Mouse (Mus musculus): ENCODE results near the gene Casc3. TPM values are rescaled to one million over a fixed set of nuclear protein-coding genes. Genes with fewer than 3 reads are reported as not detected.
"Not testable (repeated sequence)": the region's sequence is repeated elsewhere in the genome, so short reads cannot be mapped to it uniquely, and the experiment has no call there.

Gene Casc3
- polyA plus RNA-seq, 1 experiment from 2014 or later = 23.1 TPM

DNA sequence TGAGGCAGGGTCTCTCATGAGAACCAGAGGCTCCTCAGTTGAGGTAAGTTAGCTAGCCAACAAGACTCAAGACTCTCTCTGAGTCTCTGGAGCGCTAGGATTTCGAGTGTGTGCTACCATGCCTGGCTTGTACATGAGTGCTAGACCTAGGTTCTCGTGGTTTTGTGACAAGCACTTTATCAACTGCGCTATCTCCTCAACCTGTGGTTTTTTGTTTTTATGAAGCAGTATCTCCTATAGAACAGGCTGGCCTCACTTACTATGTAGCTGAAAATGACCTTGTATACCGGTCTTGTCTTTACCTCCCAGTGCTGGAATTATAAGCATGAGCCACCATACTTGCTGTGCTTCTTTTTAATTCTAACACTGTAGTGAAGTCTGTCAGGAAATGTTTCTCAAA, 16.3 kb downstream of the Casc3 start:
- no peaks in the 10 kb centered on the region for H3K4me1 ChIP-seq
- H3K4me3 ChIP-seq = no peak overlapping the region
- no peak for ATAC-seq (ENCODE audit: extremely low read depth, insufficient number of reproducible peaks, low FRiP score, low TSS enrichment)
- 89% methylated on average over 5 of the region's 5 CpGs for WGBS
- no peak overlapping the region for H3K27ac ChIP-seq (replicated peaks)
- H3K9ac ChIP-seq = no peak overlapping the region
- no peak overlapping the region for H3K4me2 ChIP-seq
- H3K27me3 ChIP-seq (replicated peaks) = no peaks in the 10 kb centered on the region
- peaks cover 100% of the 10 kb centered on the region for H3K36me3 ChIP-seq
- H3K9me3 ChIP-seq = no peaks in the 10 kb centered on the region

DNA sequence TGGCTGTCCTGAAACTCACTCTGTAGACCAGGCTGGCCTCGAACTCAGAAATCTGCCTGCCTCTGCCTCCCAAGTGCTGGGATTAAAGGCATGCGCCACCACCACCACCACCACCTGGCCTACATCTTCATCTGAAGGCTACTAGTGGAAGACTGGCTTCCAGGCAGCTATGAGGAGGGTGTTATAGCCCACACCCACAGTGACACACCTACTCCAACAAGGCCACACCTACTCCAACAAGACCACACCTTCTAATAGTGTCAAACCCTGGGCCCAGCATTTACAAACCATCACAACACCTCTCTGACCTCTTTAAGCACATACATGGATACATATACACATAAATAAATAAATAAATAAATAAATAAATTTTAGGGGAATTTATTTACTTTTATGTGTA, 21.4 kb downstream of the Casc3 start:
- not testable (repeated sequence) for H3K4me2 ChIP-seq; H3K9ac ChIP-seq; H3K4me3 ChIP-seq; H3K9me3 ChIP-seq; H3K27ac ChIP-seq (replicated peaks); H3K27me3 ChIP-seq (replicated peaks); H3K4me1 ChIP-seq; ATAC-seq (ENCODE audit: extremely low read depth, insufficient number of reproducible peaks, low FRiP score, low TSS enrichment)
- H3K36me3 ChIP-seq = peaks cover 98% of the 10 kb centered on the region
- WGBS = 86% methylated on average over 2 of the region's 2 CpGs

DNA sequence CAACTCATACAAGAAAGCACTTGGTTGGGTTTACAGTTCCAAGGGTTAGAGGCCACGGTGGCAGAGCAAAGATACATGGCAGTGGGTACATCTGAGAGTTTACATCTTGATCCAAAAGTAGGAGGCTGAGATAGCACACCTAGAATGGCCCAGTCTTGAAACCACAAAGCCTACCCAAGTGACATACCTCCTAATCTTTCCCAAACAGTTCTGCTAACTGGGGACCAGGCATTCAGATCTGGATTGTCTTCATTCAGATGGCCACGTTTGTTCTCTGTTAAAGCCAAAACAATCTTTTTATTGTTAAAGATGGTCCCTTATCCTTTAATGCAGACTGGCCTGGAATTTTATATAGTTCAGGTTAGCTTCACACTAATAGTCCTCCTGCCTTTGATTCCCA, 23.2 kb downstream of the Casc3 start:
- H3K4me3 ChIP-seq = no peak overlapping the region
- no peak overlapping the region for H3K27ac ChIP-seq (replicated peaks)
- no peaks in the 10 kb centered on the region for H3K9me3 ChIP-seq
- 88% methylated on average over 2 of the region's 2 CpGs for WGBS
- H3K27me3 ChIP-seq (replicated peaks) = no peaks in the 10 kb centered on the region
- H3K36me3 ChIP-seq = peaks cover 98% of the 10 kb centered on the region
- no peak overlapping the region for H3K4me2 ChIP-seq
- H3K9ac ChIP-seq = no peak overlapping the region
- no peaks in the 10 kb centered on the region for H3K4me1 ChIP-seq
- ATAC-seq (ENCODE audit: extremely low read depth, insufficient number of reproducible peaks, low FRiP score, low TSS enrichment) = no peak

DNA sequence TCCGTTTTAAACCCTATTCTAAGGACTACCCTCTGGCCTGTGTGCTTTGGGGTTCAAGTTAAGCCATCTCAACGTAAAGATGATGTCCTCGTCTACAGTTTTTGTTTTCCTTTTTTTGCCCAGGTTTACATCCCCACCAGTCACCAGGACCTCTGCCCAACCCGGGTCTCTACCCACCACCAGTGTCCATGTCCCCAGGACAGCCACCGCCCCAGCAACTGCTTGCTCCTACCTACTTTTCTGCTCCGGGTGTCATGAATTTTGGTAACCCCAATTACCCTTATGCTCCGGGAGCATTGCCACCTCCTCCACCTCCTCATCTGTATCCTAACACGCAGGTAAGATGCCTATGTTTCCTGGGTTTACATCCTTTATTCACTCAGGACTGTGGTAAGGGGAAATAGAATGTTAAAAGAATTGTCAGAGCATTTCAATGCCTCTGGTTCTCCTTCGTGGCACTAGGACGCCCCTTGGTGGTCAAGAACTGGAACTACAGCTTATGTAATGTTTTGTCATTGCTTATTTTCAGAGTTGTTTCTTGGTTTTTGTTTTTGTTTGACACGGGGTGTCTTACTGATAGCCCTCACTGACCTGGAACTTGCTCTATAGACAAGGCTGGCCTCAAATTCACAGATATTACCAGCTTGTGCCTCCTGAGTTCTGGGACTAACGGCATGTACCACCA, 24.5 kb downstream of the Casc3 start:
- WGBS = 68% methylated on average over 12 of the region's 12 CpGs
- Histone ChIP-seq H3K4me1 (no peaks in the 10 kb centered on the region), H3K9me3 (no peaks in the 10 kb centered on the region), H3K4me3 (no peak overlapping the region), H3K27me3 (replicated peaks) (no peaks in the 10 kb centered on the region), H3K36me3 (peaks cover 98% of the 10 kb centered on the region), H3K27ac (replicated peaks) (no peak overlapping the region), H3K4me2 (no peak overlapping the region), H3K9ac (no peak overlapping the region)
- no peak for ATAC-seq (ENCODE audit: extremely low read depth, insufficient number of reproducible peaks, low FRiP score, low TSS enrichment)

DNA sequence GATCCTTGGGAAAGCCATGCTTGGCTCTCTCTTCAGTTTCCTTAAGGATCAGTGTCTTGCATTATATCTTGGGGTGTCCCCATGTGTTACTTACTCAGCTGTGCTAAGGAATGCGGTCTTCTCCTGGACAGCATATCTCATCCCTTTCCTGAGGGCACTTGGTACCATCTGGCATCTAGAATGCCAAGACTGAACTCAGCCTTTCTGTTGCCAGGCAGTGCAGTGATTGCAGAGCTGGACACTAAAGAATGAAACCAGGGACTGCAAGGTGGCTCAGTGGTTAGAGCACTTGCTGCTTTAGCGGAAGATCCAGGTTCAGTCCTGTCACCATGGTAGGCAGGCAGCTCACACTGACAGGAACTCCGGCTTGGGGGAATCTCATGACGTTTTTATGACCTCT, 25.2 kb downstream of the Casc3 start:
- Histone ChIP-seq H3K4me2 (no peak overlapping the region), H3K27ac (replicated peaks) (no peak overlapping the region), H3K4me3 (no peak overlapping the region), H3K36me3 (peaks cover 96% of the 10 kb centered on the region), H3K9me3 (no peaks in the 10 kb centered on the region), H3K4me1 (no peaks in the 10 kb centered on the region), H3K27me3 (replicated peaks) (no peaks in the 10 kb centered on the region), H3K9ac (no peak overlapping the region)
- WGBS = 82% methylated on average over 4 of the region's 4 CpGs
- no peak for ATAC-seq (ENCODE audit: extremely low read depth, insufficient number of reproducible peaks, low FRiP score, low TSS enrichment)

DNA sequence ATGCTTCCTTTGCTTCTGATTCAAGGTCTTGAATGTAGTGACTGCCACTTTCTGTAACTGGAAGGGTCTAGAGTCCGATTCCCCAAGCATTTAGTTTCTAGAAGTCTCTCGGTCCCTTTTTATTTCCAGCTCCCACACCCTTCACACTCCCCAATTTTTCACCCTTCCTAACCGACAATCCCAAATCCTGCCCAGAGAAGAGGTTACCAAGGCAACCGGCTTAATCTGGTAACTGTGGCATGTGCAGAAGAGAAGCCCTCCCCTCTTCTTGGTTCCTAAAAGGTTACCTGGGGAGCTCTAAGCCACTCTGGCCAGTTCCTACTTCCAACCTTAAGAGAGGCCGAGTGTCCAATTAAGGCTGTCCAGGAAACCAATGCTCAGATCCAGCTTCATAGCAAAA, 30.6 kb downstream of the Casc3 start:
- H3K4me1 ChIP-seq = peaks cover 20% of the 10 kb centered on the region
- no peak overlapping the region for H3K9ac ChIP-seq
- peaks cover 33% of the 10 kb centered on the region for H3K27me3 ChIP-seq (replicated peaks)
- H3K36me3 ChIP-seq = peaks cover 44% of the 10 kb centered on the region
- H3K27ac ChIP-seq (replicated peaks) = no peak overlapping the region
- no peak overlapping the region for H3K4me3 ChIP-seq
- no peaks in the 10 kb centered on the region for H3K9me3 ChIP-seq
- H3K4me2 ChIP-seq = no peak overlapping the region
- no peak for ATAC-seq (ENCODE audit: extremely low read depth, insufficient number of reproducible peaks, low FRiP score, low TSS enrichment)
- 48% methylated on average over 5 of the region's 5 CpGs for WGBS

DNA sequence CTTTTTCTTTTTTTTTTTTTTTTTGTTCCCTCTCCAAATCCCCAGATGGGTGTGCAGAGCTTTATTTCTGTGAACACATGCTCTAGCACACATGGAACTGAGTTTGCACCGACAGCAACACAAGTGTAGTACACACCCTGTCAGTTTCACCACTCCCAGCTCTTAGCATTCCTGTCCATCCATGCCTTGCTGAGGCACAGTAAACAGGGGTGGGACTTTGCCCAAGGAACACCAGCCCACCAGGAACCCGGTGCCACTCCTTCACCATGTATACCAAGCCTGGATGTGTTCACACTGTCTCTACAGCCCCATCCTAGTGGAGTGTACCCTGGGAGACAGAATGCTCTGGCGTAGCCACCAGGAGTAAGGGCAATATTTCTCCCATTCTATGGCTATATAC, 31.0 kb downstream of the Casc3 start:
- no peak overlapping the region for H3K27ac ChIP-seq (replicated peaks)
- H3K9ac ChIP-seq = no peak overlapping the region
- H3K4me3 ChIP-seq = no peak overlapping the region
- ATAC-seq (ENCODE audit: extremely low read depth, insufficient number of reproducible peaks, low FRiP score, low TSS enrichment) = no peak
- H3K27me3 ChIP-seq (replicated peaks) = peaks cover 36% of the 10 kb centered on the region
- no peak overlapping the region for H3K4me2 ChIP-seq
- H3K9me3 ChIP-seq = no peaks in the 10 kb centered on the region
- peaks cover 40% of the 10 kb centered on the region for H3K36me3 ChIP-seq
- peaks cover 20% of the 10 kb centered on the region for H3K4me1 ChIP-seq
- 53% methylated on average over 3 of the region's 3 CpGs for WGBS

DNA sequence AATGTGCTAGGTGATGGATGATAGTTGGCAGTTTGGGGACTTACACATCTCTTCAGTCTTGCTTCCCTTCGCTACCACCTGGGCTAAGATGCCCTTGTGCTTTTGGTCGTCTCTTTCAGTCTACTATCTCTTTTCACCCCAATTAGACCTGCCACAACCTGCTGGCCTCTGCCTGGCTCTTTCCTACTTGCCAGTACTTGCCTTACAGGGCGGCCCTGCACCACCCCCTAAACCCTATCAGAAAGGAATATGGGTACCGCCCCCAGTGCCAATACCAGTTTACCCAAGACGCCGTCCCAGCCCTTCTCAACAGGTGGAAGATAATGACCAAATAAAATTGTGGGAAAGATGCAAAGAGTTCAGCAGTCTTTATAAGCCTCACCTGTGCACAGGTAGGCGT, 31.4 kb downstream of the Casc3 start:
- no peak for ATAC-seq (ENCODE audit: extremely low read depth, insufficient number of reproducible peaks, low FRiP score, low TSS enrichment)
- Histone ChIP-seq H3K4me2 (peak overlapping the region; percentile 99), H3K27me3 (replicated peaks) (peaks cover 36% of the 10 kb centered on the region), H3K36me3 (peaks cover 35% of the 10 kb centered on the region), H3K9ac (peak overlapping the region; percentile 82), H3K4me3 (peak overlapping the region; percentile 66), H3K27ac (replicated peaks) (no peak overlapping the region), H3K9me3 (no peaks in the 10 kb centered on the region), H3K4me1 (peaks cover 20% of the 10 kb centered on the region)
- WGBS = 24% methylated on average over 7 of the region's 7 CpGs

DNA sequence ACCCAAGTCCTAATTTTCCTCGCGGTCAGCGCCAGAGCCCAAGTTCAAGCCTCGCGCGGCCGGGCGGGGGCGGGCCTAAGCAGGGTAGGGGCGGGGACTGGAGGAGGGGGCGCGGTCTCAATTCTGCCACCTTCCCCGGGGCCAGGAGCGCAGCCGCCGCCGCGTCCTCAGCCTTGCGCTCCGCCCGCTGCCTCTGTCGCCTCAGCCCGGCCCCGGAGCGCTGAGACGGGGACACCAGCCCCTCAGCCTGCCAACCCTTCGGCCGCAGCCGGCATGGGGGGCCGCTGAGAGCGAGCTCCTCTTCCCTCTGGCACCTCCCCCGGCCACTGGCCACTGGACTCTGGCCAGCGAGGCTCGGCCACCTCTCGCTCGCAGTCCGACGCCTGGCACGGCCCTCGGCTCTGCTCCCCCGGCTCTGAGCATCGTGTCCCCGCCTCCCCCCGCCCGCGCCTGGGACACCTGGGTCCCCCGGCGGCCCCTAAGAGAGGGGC, 32.0 kb downstream of the Casc3 start, which contains the start of gene Rapgefl1:
Rapgefl1 (plus strand) TSS at position 135 of the 491 bp plus-strand sequence.
- Histone ChIP-seq H3K36me3 (peaks cover 30% of the 10 kb centered on the region), H3K9me3 (no peaks in the 10 kb centered on the region), H3K9ac (peak within 1 kb of the TSS; percentile 82), H3K4me1 (peaks cover 20% of the 10 kb centered on the region), H3K4me2 (peak within 1 kb of the TSS; percentile 99), H3K4me3 (peak within 1 kb of the TSS; percentile 66), H3K27ac (replicated peaks) (no peak within 1 kb of the TSS), H3K27me3 (replicated peaks) (peaks cover 36% of the 10 kb centered on the region)
- ATAC-seq (ENCODE audit: extremely low read depth, insufficient number of reproducible peaks, low FRiP score, low TSS enrichment) = peak; percentile 79; the same call in 1 of the 2 replicates
- under 1% methylated on average over 42 of the region's 48 CpGs for WGBS

DNA sequence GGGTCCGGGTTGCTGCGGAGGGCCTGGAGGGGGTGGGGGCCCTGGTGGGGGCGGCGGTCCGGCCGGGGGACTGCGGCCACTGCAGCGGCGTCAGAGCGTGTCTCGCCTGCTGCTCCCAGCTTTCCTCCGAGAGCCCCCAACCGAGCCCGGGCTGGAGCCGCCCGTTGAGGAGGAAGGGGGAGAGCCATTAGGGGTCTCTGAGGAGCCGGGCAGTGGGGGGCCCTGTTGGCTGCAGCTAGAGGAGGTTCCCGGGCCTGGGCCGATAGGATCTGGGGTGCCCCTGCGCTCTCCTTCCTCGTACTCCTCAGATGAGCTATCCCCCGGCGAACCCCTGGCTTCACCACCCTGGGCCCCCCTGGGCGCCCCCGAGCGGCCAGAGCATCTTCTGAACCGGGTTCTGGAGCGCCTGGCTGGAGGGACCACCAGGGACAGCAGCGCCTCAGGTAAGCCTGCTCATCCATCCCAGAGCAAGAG, 32.6 kb downstream of the Casc3 start:
- peak overlapping the region; percentile 66 for H3K4me3 ChIP-seq
- peaks cover 36% of the 10 kb centered on the region for H3K27me3 ChIP-seq (replicated peaks)
- peak overlapping the region; percentile 99 for H3K4me2 ChIP-seq
- H3K27ac ChIP-seq (replicated peaks) = no peak overlapping the region
- H3K36me3 ChIP-seq = peaks cover 24% of the 10 kb centered on the region
- H3K4me1 ChIP-seq = peaks cover 20% of the 10 kb centered on the region
- peak overlapping the region; percentile 82 for H3K9ac ChIP-seq
- no peaks in the 10 kb centered on the region for H3K9me3 ChIP-seq
- ATAC-seq (ENCODE audit: extremely low read depth, insufficient number of reproducible peaks, low FRiP score, low TSS enrichment) = no peak
- 3% methylated on average over 24 of the region's 29 CpGs for WGBS

DNA sequence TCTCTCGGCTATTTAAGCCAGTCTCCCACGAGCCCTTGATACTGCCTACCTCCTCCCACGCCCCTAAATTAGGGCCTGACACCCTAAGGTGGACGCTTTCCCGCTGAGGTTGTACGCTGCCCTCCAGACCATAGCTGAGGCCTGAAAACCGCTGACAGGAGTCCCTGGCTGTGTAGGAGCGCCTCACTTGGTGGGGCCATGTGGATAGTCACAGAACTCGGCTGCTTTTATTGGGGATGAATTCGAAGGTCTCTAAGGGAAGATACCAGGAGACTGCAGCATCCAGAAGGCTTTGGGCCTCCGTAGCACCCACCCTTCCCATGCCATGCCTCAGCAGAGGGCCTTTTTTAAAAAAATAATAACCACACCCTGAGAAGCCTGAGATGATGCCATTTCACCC, 33.2 kb downstream of the Casc3 start:
- no peak for ATAC-seq (ENCODE audit: extremely low read depth, insufficient number of reproducible peaks, low FRiP score, low TSS enrichment)
- WGBS = 56% methylated on average over 11 of the region's 11 CpGs
- peaks cover 20% of the 10 kb centered on the region for H3K4me1 ChIP-seq
- no peak overlapping the region for H3K27ac ChIP-seq (replicated peaks)
- H3K9ac ChIP-seq = peak overlapping the region; percentile 82; the same call in 1 of the 2 replicates
- no peaks in the 10 kb centered on the region for H3K9me3 ChIP-seq
- peak overlapping the region; percentile 66 for H3K4me3 ChIP-seq
- H3K27me3 ChIP-seq (replicated peaks) = peaks cover 36% of the 10 kb centered on the region
- peaks cover 18% of the 10 kb centered on the region for H3K36me3 ChIP-seq
- H3K4me2 ChIP-seq = peak overlapping the region; percentile 99

DNA sequence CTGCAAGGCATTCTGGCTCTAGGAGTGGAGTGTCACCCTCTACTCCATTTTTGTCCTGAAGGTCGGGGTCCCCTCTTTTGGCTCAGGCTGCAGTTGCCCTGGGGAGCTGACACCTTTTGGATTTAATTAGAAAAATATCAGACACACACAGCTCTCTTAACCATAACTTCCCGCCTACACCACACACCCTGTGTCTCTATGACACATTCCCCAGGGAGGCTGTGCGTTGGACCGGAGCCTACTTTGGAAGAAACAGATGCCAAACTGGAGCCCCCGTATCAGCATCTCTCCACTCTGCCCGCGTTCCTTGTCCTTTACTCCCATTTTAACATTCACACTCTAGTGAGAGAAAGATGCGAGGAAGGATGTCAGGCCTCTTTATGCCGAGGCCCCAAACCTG, 33.8 kb downstream of the Casc3 start:
- peaks cover 36% of the 10 kb centered on the region for H3K27me3 ChIP-seq (replicated peaks)
- H3K27ac ChIP-seq (replicated peaks) = no peak overlapping the region
- H3K4me1 ChIP-seq = peaks cover 20% of the 10 kb centered on the region
- no peak overlapping the region for H3K4me2 ChIP-seq
- peaks cover 12% of the 10 kb centered on the region for H3K36me3 ChIP-seq
- H3K9ac ChIP-seq = no peak overlapping the region
- ATAC-seq (ENCODE audit: extremely low read depth, insufficient number of reproducible peaks, low FRiP score, low TSS enrichment) = no peak
- H3K9me3 ChIP-seq = no peaks in the 10 kb centered on the region
- WGBS = 72% methylated on average over 9 of the region's 9 CpGs
- H3K4me3 ChIP-seq = no peak overlapping the region
